Mouse (Mus musculus): ENCODE measurements around the gene Pfdn6. TPM values are rescaled to one million over a fixed set of nuclear protein-coding genes. Genes with fewer than 3 reads are reported as not detected.
A peak's percentile ranks its signal among the peaks of the same experiment; 100 is the strongest.

Gene Pfdn6
- total RNA-seq, 2 experiments from 2014 or later = 15.9 to 22.9 TPM

- no peak for ATAC-seq (replicated peaks; ENCODE audit: low FRiP score, poor library complexity, severe bottlenecking)
Observed at GRCm38 (mm10) chr17:33935422-33936055, 4.6 kb downstream of the Pfdn6 start.

GRCm38 (mm10) chr17:33932970-33933369 lies 7.2 kb downstream of the Pfdn6 start:
- ATAC-seq (replicated peaks; ENCODE audit: low FRiP score, poor library complexity, severe bottlenecking) = no peak

GRCm38 (mm10) chr17:33932448-33932847 lies 7.7 kb downstream of the Pfdn6 start:
- ATAC-seq (replicated peaks; ENCODE audit: low FRiP score, poor library complexity, severe bottlenecking) = no peak

GRCm38 (mm10) chr17:33931947-33932346 lies 8.2 kb downstream of the Pfdn6 start:
- ATAC-seq (replicated peaks; ENCODE audit: low FRiP score, poor library complexity, severe bottlenecking) = no peak

GRCm38 (mm10) chr17:33931159-33931866 lies 8.8 kb downstream of the Pfdn6 start:
- ATAC-seq (replicated peaks; ENCODE audit: low FRiP score, poor library complexity, severe bottlenecking) = no peak

- ATAC-seq (replicated peaks; ENCODE audit: low FRiP score, poor library complexity, severe bottlenecking) = no peak
Observed at GRCm38 (mm10) chr17:33930280-33931158, 9.6 kb downstream of the Pfdn6 start.

- peak; percentile 89 for ATAC-seq (replicated peaks; ENCODE audit: low FRiP score, poor library complexity, severe bottlenecking)
Observed at GRCm38 (mm10) chr17:33929371-33930279, 10.5 kb downstream of the Pfdn6 start, which contains the start of gene Rgl2. TSS of gene Rgl2 (plus strand) at chr17:33929543.

- ATAC-seq (replicated peaks; ENCODE audit: low FRiP score, poor library complexity, severe bottlenecking) = no peak
Observed at GRCm38 (mm10) chr17:33928251-33928947, 11.7 kb downstream of the Pfdn6 start.

- no peak for ATAC-seq (replicated peaks; ENCODE audit: low FRiP score, poor library complexity, severe bottlenecking)
Observed at GRCm38 (mm10) chr17:33926207-33926932, 13.8 kb downstream of the Pfdn6 start.

GRCm38 (mm10) chr17:33925406-33926116 lies 14.6 kb downstream of the Pfdn6 start:
- ATAC-seq (replicated peaks; ENCODE audit: low FRiP score, poor library complexity, severe bottlenecking) = no peak

GRCm38 (mm10) chr17:33924577-33925283 lies 15.4 kb downstream of the Pfdn6 start:
- no peak for ATAC-seq (replicated peaks; ENCODE audit: low FRiP score, poor library complexity, severe bottlenecking)

- no peak for ATAC-seq (replicated peaks; ENCODE audit: low FRiP score, poor library complexity, severe bottlenecking)
Observed at GRCm38 (mm10) chr17:33921361-33921760, 18.8 kb downstream of the Pfdn6 start.

- ATAC-seq (replicated peaks; ENCODE audit: low FRiP score, poor library complexity, severe bottlenecking) = peak; percentile 61
Observed at GRCm38 (mm10) chr17:33920282-33921097, 19.7 kb downstream of the Pfdn6 start.

- ATAC-seq (replicated peaks; ENCODE audit: low FRiP score, poor library complexity, severe bottlenecking) = peak; percentile 68
Observed at GRCm38 (mm10) chr17:33919351-33920281, 20.5 kb downstream of the Pfdn6 start.
